Mouse (Mus musculus) lung, postnatal 0 days (tissue): ENCODE results near the gene Raver2. TPM values are rescaled to one million over a fixed set of nuclear protein-coding genes. Genes with fewer than 3 reads are reported as not detected.

Experiments used
- ATAC-seq: fragments of 200-750 bp; cut with Nextera tagmentation; 2 replicates; pipeline ENCODE4 v1.8.0; 2017; ENCODE audit warnings: moderate library complexity
- DNase-seq: peaks from one replicate; pipeline ENCODE4 v3.0.0-alpha.2; 2016; ENCODE audit warnings: low spot score
- H3K27ac ChIP-seq: fragments of 300-500 bp; sonication (generic); 2 replicates; pipeline ENCODE4 v1.5.1; 2014; ENCODE audit warnings: antibody characterized with exemption, mild to moderate bottlenecking, low read length, mixed read lengths
- H3K27me3 ChIP-seq: fragments of 300-500 bp; sonication (generic); replicated peaks from 2 replicates; pipeline ENCODE4 v1.6.1; 2014; ENCODE audit warnings: low read length, mixed read lengths; ENCODE audit not compliant: insufficient read depth
- H3K36me3 ChIP-seq: fragments of 300-500 bp; sonication (generic); 2 replicates; pipeline ENCODE4 v1.6.1; 2014; ENCODE audit warnings: low read length, mixed read lengths; ENCODE audit not compliant: insufficient read depth
- H3K4me1 ChIP-seq: fragments of 300-500 bp; sonication (generic); 2 replicates; pipeline ENCODE4 v1.6.1; 2014; ENCODE audit warnings: antibody characterized with exemption, low read depth, low read length, mixed read lengths; ENCODE audit not compliant: insufficient read depth
- H3K4me2 ChIP-seq: fragments of 300-500 bp; sonication (generic); replicated peaks from 2 replicates; pipeline ENCODE4 v1.6.1; 2014; ENCODE audit warnings: low read depth, mild to moderate bottlenecking, low read length, moderate library complexity, mixed read lengths
- H3K4me3 ChIP-seq: fragments of 300-500 bp; sonication (generic); 2 replicates; pipeline ENCODE4 v1.5.1; 2014; ENCODE audit warnings: low read depth, low read length
- H3K9ac ChIP-seq: fragments of 300-500 bp; sonication (generic); replicated peaks from 2 replicates; pipeline ENCODE4 v1.6.1; 2014; ENCODE audit warnings: low read depth, mild to moderate bottlenecking
- H3K9me3 ChIP-seq: fragments of 300-500 bp; sonication (generic); 2 replicates; pipeline ENCODE4 v1.6.1; 2016; ENCODE audit warnings: low read length, mixed read lengths
- CTCF ChIP-seq: IDR thresholded peaks from 2 replicates; pipeline ENCODE4 v1.5.1; 2016; ENCODE audit warnings: antibody characterized with exemption, mild to moderate bottlenecking
- EP300 ChIP-seq: IDR thresholded peaks from 2 replicates; pipeline ENCODE4 v1.6.1; 2016; ENCODE audit warnings: antibody characterized with exemption, mild to moderate bottlenecking, control low read depth
- WGBS: fragments of 180-500 bp; shearing (Covaris S2); extraction: QIAGEN DNeasy Blood & Tissue Kit; methylation state at CpG from one replicate; pipeline ENCODE4 v1.1.7; 2014; 5-methylcytosine and 5-hydroxymethylcytosine counted together
- polyA plus RNA-seq: library from polyadenylated mRNA; unstranded; fragments of >200 nt; fragmentation: Nextera tagmentation; extraction: Ambion mirVana; gene quantifications from 2 replicates; pipeline ENCODE4 v1.2.1, GENCODE M21; 2015

The Raver2 gene
- polyA plus RNA-seq, 1 experiment from 2014 or later = 13.0 TPM

DNA sequence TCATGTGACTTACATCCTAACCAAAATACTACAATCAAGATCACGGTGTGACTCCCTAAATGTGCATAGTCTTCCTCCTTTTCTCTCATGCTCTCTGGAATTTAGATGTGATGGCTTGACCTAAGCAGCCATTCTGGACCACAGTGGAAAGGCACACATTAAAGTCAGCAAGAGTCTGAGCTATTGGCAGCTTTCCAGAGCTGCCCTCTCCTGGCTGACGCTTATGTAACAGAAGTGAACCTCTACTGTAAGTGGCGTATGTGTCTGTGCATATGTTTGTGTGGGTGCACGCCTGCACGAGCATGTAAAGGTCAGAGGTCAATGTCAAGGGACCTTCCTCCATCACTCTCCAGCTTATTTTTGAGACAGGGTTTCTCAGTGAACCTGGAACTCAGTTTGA is 33.7 kb upstream of the Raver2 start:
- no peak for TF ChIP-seq EP300
- no peak for TF ChIP-seq CTCF
- no peaks in the 10 kb centered on the region for H3K27me3 ChIP-seq
- no peak overlapping the region for H3K4me2 ChIP-seq
- no peaks in the 10 kb centered on the region for H3K4me1 ChIP-seq
- H3K4me3 ChIP-seq = no peak overlapping the region
- no peaks in the 10 kb centered on the region for H3K9me3 ChIP-seq
- DNase-seq (no peak), ATAC-seq (no peak)
- no peak overlapping the region for H3K27ac ChIP-seq
- 47% methylated on average over 5 of the region's 5 CpGs for WGBS
- no peak overlapping the region for H3K9ac ChIP-seq
- no peaks in the 10 kb centered on the region for H3K36me3 ChIP-seq

DNA sequence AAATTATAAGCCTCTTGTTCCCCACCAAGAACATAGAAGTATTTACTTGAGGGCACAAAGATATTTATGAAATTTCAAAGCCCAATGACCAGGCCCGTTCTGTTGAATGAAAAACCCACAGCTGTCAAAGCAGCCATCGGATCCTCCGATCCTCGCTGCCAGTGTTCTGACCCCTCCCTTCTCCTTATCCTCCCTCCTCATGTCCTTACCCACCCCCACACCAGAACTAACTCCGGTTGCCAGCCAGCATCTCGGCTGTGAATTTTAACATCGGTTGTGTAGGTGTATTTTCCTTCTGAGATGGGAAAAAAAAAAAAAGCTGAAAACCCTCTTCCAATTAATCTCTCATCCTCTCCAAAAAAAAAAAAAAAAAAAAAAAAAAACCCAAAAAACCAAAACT is 31.6 kb upstream of the Raver2 start:
- no peaks in the 10 kb centered on the region for H3K36me3 ChIP-seq
- DNase-seq = no peak
- H3K4me2 ChIP-seq = no peak overlapping the region
- H3K9ac ChIP-seq = no peak overlapping the region
- H3K27me3 ChIP-seq = no peaks in the 10 kb centered on the region
- no peak overlapping the region for H3K27ac ChIP-seq
- no peaks in the 10 kb centered on the region for H3K9me3 ChIP-seq
- no peaks in the 10 kb centered on the region for H3K4me1 ChIP-seq
- TF ChIP-seq CTCF = no peak
- TF ChIP-seq EP300 = no peak
- 69% methylated on average over 7 of the region's 7 CpGs for WGBS
- no peak overlapping the region for H3K4me3 ChIP-seq
- no peak for ATAC-seq

DNA sequence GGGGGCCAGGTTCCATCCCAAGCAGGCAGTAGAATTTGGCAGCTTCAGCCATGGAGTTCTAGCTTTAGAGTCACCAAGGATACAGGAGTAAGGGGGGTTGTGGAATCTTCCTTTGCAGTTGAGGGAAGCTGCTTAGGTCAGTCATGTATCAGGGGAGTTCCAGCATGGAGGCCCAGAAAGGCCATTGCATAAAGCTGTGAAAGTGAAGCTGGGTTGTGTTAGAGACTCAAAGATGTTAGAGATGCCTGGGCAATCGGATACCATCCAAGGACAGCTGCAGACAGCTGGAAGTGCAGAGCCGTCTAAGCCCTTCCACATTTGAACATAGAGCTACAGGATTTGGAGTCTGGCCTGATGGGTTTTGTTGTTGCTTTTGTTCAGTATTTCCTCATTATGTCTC is 25.1 kb upstream of the Raver2 start:
- DNase-seq (peak; percentile 71), ATAC-seq (peak; percentile 87)
- Histone ChIP-seq H3K4me3 (no peak overlapping the region), H3K9me3 (no peaks in the 10 kb centered on the region), H3K4me1 (peaks cover 3% of the 10 kb centered on the region; the same call in 1 of the 2 replicates), H3K9ac (no peak overlapping the region), H3K4me2 (no peak overlapping the region), H3K36me3 (no peaks in the 10 kb centered on the region), H3K27ac (no peak overlapping the region), H3K27me3 (no peaks in the 10 kb centered on the region)
- TF ChIP-seq EP300 (0 out of 2 replicates have a peak, but pooled peaks have one; percentile 17), CTCF (no peak)
- 55% methylated on average over 2 of the region's 2 CpGs for WGBS

DNA sequence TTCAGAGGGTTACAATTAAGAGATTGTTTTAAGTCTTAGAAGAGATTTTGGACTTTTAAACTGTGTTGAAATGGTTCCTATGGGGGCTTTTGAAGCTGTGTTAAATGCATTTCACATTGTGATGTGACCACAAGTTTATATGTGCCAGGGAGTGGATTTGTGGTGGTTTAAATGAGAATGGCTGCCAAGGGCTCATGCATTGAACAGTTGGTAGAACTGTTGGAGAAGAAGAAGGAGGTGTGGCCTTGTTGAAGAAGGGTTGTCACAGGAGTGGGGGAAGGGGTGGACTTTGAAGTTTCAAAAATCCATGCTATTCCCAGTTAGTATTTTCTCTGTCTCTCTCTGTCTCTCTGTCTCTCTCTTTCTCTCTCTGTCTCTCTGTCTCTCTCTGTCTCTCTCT is 24.6 kb upstream of the Raver2 start:
- H3K27me3 ChIP-seq = no peaks in the 10 kb centered on the region
- H3K36me3 ChIP-seq = no peaks in the 10 kb centered on the region
- H3K4me2 ChIP-seq = no peak overlapping the region
- H3K9ac ChIP-seq = no peak overlapping the region
- ATAC-seq (no peak), DNase-seq (no peak)
- H3K9me3 ChIP-seq = no peaks in the 10 kb centered on the region
- no peak overlapping the region for H3K4me3 ChIP-seq
- TF ChIP-seq CTCF (no peak), EP300 (no peak)
- H3K4me1 ChIP-seq = peaks cover 3% of the 10 kb centered on the region; the same call in 1 of the 2 replicates
- no peak overlapping the region for H3K27ac ChIP-seq

DNA sequence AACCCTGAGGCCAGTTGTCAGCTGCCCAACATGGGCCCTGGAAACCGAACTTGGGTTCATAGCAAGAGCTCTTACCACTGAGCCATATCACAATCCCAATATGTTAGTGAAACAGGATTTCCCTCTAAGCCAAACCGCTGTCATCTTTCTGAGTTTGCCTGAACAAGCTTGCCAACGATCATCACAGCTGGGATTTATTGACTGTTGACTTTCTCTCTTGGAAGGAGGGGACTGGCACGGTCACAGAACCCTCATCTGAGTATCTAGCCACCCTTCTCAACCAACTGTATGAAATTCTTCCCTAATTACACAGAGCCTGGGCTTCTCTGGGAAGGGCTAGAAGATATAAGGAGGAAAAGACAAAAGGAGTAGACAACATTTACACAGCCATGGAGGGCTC is 22.2 kb upstream of the Raver2 start:
- DNase-seq = peak; percentile 37
- WGBS = 42% methylated on average over 4 of the region's 4 CpGs

DNA sequence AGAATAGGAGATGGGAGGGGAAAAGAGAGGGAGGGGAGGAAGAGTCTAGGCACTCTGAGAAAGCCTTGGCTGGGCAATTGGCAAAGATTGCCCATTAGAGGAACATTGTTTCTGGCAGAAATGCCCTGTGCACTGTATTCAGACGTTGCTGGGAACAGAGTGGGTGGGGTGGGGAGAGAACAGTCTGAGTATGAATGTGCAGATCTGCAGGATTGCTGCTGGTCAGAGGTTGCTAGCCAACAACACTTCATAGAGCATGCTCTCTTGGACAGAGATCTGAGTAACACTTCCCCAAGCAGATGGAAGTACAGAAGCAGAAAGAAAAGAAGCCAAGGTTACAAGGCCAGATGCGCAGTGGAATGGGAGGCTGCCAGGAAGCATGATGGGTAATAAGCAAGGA is 6.6 kb upstream of the Raver2 start:
- DNase-seq (peak; percentile 83), ATAC-seq (peak; percentile 95)
- Histone ChIP-seq H3K4me1 (no peaks in the 10 kb centered on the region), H3K27ac (no peak overlapping the region), H3K9me3 (no peaks in the 10 kb centered on the region), H3K4me2 (no peak overlapping the region), H3K4me3 (no peak overlapping the region), H3K9ac (no peak overlapping the region), H3K36me3 (no peaks in the 10 kb centered on the region), H3K27me3 (no peaks in the 10 kb centered on the region)
- TF ChIP-seq EP300 (peak; percentile 24; the same call in 1 of the 2 replicates), CTCF (no peak)
- 46% methylated on average over 2 of the region's 2 CpGs for WGBS

More for the DNA sequence above, 22.2 kb upstream of the Raver2 start:
- no peaks in the 10 kb centered on the region for H3K9me3 ChIP-seq
- H3K4me2 ChIP-seq = no peak overlapping the region
- TF ChIP-seq EP300 (no peak), CTCF (no peak)
- ATAC-seq = peak; percentile 35; the same call in 1 of the 2 replicates
- H3K4me3 ChIP-seq = no peak overlapping the region
- H3K36me3 ChIP-seq = no peaks in the 10 kb centered on the region
- peaks cover 3% of the 10 kb centered on the region; the same call in 1 of the 2 replicates for H3K4me1 ChIP-seq
- H3K9ac ChIP-seq = no peak overlapping the region
- no peaks in the 10 kb centered on the region for H3K27me3 ChIP-seq
- no peak overlapping the region for H3K27ac ChIP-seq

DNA sequence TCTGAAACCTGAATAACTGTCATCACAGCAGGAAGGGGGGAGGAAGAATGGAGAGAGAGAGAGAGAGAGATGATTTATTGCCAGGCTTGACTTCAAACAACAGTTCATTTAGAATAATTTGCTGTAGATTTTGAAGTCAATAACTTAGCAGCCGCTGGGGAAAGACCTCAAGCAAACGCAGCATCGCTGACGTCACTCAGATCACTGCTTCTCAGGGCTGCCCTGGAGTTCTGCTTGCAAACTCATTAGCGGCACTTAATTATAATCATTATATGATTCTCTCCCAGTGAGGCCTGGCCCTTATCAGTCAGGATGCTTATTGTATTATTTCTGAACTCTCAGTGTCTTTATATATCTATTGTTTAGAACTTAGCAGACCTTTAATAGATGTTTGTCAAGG is 2.4 kb upstream of the Raver2 start:
- TF ChIP-seq EP300 (no peak), CTCF (no peak)
- no peak overlapping the region for H3K4me2 ChIP-seq
- H3K9me3 ChIP-seq = no peaks in the 10 kb centered on the region
- H3K36me3 ChIP-seq = no peaks in the 10 kb centered on the region
- ATAC-seq = no peak
- no peak overlapping the region for H3K9ac ChIP-seq
- peak; percentile 35 for DNase-seq
- WGBS = 33% methylated on average over 5 of the region's 5 CpGs
- no peak overlapping the region for H3K27ac ChIP-seq
- no peaks in the 10 kb centered on the region for H3K27me3 ChIP-seq
- no peak overlapping the region for H3K4me3 ChIP-seq
- H3K4me1 ChIP-seq = no peaks in the 10 kb centered on the region; the same call in 1 of the 2 replicates
